ENCODE assay signal across 17 mouse cellular contexts in the genomic region with DNA sequence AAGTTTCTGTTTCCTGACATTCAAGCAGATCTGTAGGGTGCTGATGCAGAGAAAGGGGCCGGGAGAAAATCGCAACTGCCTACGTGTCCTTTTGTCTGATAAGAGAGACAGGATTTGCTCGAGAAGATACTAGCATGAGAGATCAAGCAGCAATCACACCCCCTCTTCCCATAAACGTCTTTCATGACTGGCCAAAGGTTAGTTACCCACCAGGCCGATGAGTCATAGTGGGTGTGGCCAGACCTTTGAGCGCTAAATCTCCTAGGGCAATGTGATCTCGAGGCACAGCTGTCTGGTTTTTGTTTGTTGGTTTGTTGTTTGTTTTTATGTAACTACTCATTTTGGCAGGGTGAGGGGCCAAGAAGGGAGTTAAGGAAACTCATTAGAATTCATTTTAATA. TPM values are rescaled to one million over a fixed set of nuclear protein-coding genes. Genes with fewer than 3 reads are reported as not detected.
DNase-seq lines count a peak whose midpoint lies in the region; ATAC-seq lines count a peak whose summit lies in the region.
"Had no signal": no experiment of that assay in that cellular context is flagged by ENCODE, and none has a peak within 500 bp of the region (broad histone marks: within the 10 kb centered on the region; RNA-seq: fewer than 3 reads in every experiment).

No protein-coding gene starts in this region.

- ATAC-seq in kidney, embryonic 15.5 days (replicated peaks; ENCODE audit: low FRiP score) = no peak
- ATAC-seq in activated CD4-positive, CD25-positive, alpha-beta regulatory T cell, adult 4 months = peak; percentile 92
- ATAC-seq in frontal cortex, adult (ENCODE audit: low TSS enrichment) = no peak
- ATAC-seq: forebrain, embryonic 14.5 days had no signal

- H3K9ac ChIP-seq in kidney, embryonic 15.5 days = no peak overlapping the region
- H3K9ac ChIP-seq: limb, embryonic 12.5 days; neural tube, embryonic 13.5 days had no signal

- H3K27me3 ChIP-seq in kidney, embryonic 15.5 days = no peaks in the 10 kb centered on the region
- H3K27me3 ChIP-seq: limb, embryonic 12.5 days; neural tube, embryonic 13.5 days had no signal

- no peaks in the 10 kb centered on the region for H3K36me3 ChIP-seq in kidney, embryonic 15.5 days
- H3K36me3 ChIP-seq: heart, embryonic 10.5 days; limb, embryonic 12.5 days; neural tube, embryonic 13.5 days had no signal

- H3K4me3 ChIP-seq in kidney, embryonic 15.5 days (replicated peaks) = no peak overlapping the region
- H3K4me3 ChIP-seq: heart, embryonic 10.5 days; limb, embryonic 12.5 days; neural tube, embryonic 13.5 days had no signal

- no peak overlapping the region for H3K27ac ChIP-seq in kidney, embryonic 15.5 days
- H3K27ac ChIP-seq: heart, embryonic 10.5 days; limb, embryonic 12.5 days; neural tube, embryonic 13.5 days had no signal

- no peaks in the 10 kb centered on the region for H3K4me1 ChIP-seq in kidney, embryonic 15.5 days
- H3K4me1 ChIP-seq: heart, embryonic 10.5 days; limb, embryonic 12.5 days; neural tube, embryonic 13.5 days had no signal

- WGBS in kidney, embryonic 15.5 days = 62% methylated on average over 8 of the region's 8 CpGs

- H3K4me2 ChIP-seq in kidney, embryonic 15.5 days = no peak overlapping the region
- H3K4me2 ChIP-seq: limb, embryonic 12.5 days; neural tube, embryonic 13.5 days had no signal

- H3K9me3 ChIP-seq in kidney, embryonic 15.5 days (replicated peaks) = no peaks in the 10 kb centered on the region
- H3K9me3 ChIP-seq: heart, embryonic 10.5 days; limb, embryonic 12.5 days; neural tube, embryonic 13.5 days had no signal

- DNase-seq in kidney, adult 11 months = peak; percentile 16
- peak; percentile 77 for DNase-seq in CD4-positive, CD25-positive, alpha-beta regulatory T cell, adult 2 months (ENCODE audit: low read depth, low spot score)
- DNase-seq in kidney, postnatal 36 days = peak; percentile 31 to 32
- no peak for DNase-seq in testis, postnatal 14 days (ENCODE audit: low spot score)
- DNase-seq in adrenal gland, postnatal 25 days = no peak
- DNase-seq: B cell, adult 2 months; cerebellum, adult 11-12 months; gastrocnemius, postnatal 10 days; lung, adult 18-20 months; retina, postnatal 1 day had no signal

RNA-seq across cellular contexts. Expression of a gene that starts 50.7 kb away (rescaled TPM):
- polyA plus RNA-seq in kidney, embryonic 15.5 days (2015; fragmentation: Nextera tagmentation; extraction: Ambion mirVana) = 14.6 and 15.4 TPM in 2 replicates
- 1 to 10 TPM; 4.0 to 5.1 TPM for polyA plus RNA-seq in activated CD4-positive, CD25-positive, alpha-beta regulatory T cell, adult 4 months (2017; shearing (Covaris generic))
- total RNA-seq in adrenal gland, postnatal 25 days (2021) = 10.8 and 13.1 TPM in 2 replicates

Comparison
In these comparisons a context has a peak if more than half of its experiments do, and no peak if none do; other contexts are left out.
1. DNase-seq: peak in kidney, adult 11 months (single experiment), CD4-positive, CD25-positive, alpha-beta regulatory T cell, adult 2 months (single experiment) and kidney, postnatal 36 days (2 of 2); none in testis, postnatal 14 days (single experiment) and adrenal gland, postnatal 25 days (single experiment).